Mouse (Mus musculus) liver, postnatal 0 days (tissue): ENCODE results near the gene Pde4b. TPM values are rescaled to one million over a fixed set of nuclear protein-coding genes. Genes with fewer than 3 reads are reported as not detected.

Source experiments
- ATAC-seq: fragments of 200-750 bp; cut with Nextera tagmentation; 2 replicates; pipeline ENCODE4 v1.8.0; 2017; ENCODE audit warnings: mild to moderate bottlenecking, moderate library complexity
- DNase-seq: peaks from one replicate; pipeline ENCODE4 v3.0.0-alpha.2; 2016
- H3K27ac ChIP-seq: fragments of 300-500 bp; sonication (generic); 2 replicates; pipeline ENCODE4 v1.5.1; 2014; ENCODE audit warnings: antibody characterized with exemption, moderate library complexity, mild to moderate bottlenecking, low read depth
- H3K27me3 ChIP-seq: fragments of 300-500 bp; sonication (generic); 2 replicates; pipeline ENCODE4 v1.6.1; 2014; ENCODE audit warnings: low read length, control low read depth, mixed read lengths; ENCODE audit not compliant: insufficient read depth
- H3K36me3 ChIP-seq: fragments of 300-500 bp; sonication (generic); replicated peaks from 2 replicates; pipeline ENCODE4 v1.6.1; 2014; ENCODE audit warnings: mild to moderate bottlenecking, control low read depth, low read length, moderate library complexity, mixed read lengths; ENCODE audit not compliant: insufficient read depth
- H3K4me1 ChIP-seq: fragments of 300-500 bp; sonication (generic); 2 replicates; pipeline ENCODE4 v1.6.1; 2014; ENCODE audit warnings: antibody characterized with exemption, mild to moderate bottlenecking, control low read depth; ENCODE audit not compliant: insufficient read depth
- H3K4me2 ChIP-seq: fragments of 300-500 bp; sonication (generic); 2 replicates; pipeline ENCODE4 v1.6.1; 2014; ENCODE audit warnings: low read depth, mild to moderate bottlenecking, low read length, moderate library complexity, mixed read lengths
- H3K4me3 ChIP-seq: fragments of 300-500 bp; sonication (generic); 2 replicates; pipeline ENCODE4 v1.5.1; 2014; ENCODE audit warnings: low read depth, low read length
- H3K9ac ChIP-seq: fragments of 300-500 bp; sonication (generic); replicated peaks from 2 replicates; pipeline ENCODE4 v1.6.1; 2014; ENCODE audit warnings: mild to moderate bottlenecking, moderate library complexity
- H3K9me3 ChIP-seq: fragments of 300-500 bp; sonication (generic); 2 replicates; pipeline ENCODE4 v1.6.1; 2016; ENCODE audit warnings: mild to moderate bottlenecking, control low read depth, low read length, mixed read lengths
- CTCF ChIP-seq: sonication (generic); IDR thresholded peaks from 2 replicates; pipeline ENCODE4 v1.5.1; 2016; ENCODE audit warnings: antibody characterized with exemption, low read depth
- EP300 ChIP-seq: IDR thresholded peaks from 2 replicates; pipeline ENCODE4 v1.6.1; 2016; ENCODE audit warnings: antibody characterized with exemption, low read depth, mild to moderate bottlenecking
- WGBS: fragments of 180-500 bp; shearing (Covaris S2); extraction: QIAGEN DNeasy Blood & Tissue Kit; methylation state at CpG from one replicate; pipeline ENCODE4 v1.1.7; 2014; ENCODE audit not compliant: insufficient replicate concordance; 5-methylcytosine and 5-hydroxymethylcytosine counted together
- polyA plus RNA-seq: library from polyadenylated mRNA; unstranded; fragments of >200 nt; fragmentation: Nextera tagmentation; extraction: Ambion mirVana; gene quantifications from 2 replicates; pipeline ENCODE4 v1.2.1, GENCODE M21; 2015

Gene Pde4b
- polyA plus RNA-seq, 1 experiment from 2014 or later: 3.7 TPM

DNA sequence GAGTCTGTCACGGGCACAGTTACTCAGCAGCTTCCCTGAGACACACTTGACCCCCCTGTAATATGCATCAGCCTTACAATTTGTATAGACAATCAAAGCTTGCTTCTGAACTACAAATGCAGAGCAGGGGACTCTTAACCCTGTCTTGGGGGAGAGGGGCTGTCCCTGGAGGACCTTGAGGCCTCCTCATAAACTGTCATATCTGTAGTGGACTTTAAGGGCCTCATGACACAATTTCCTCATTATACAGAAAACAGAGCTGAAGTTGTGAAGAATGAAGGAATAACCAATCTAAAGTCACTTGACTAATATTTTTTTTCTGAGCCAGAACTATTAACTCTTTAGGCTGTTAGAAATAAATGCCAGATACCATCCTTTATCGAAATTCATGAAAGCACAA is 505.2 kb downstream of the Pde4b start:
- Histone ChIP-seq H3K27me3 (no peaks in the 10 kb centered on the region), H3K27ac (no peak overlapping the region), H3K36me3 (peaks cover 42% of the 10 kb centered on the region), H3K4me2 (no peak overlapping the region), H3K4me1 (peaks cover 13% of the 10 kb centered on the region), H3K9me3 (no peaks in the 10 kb centered on the region), H3K9ac (no peak overlapping the region), H3K4me3 (no peak overlapping the region)
- ATAC-seq (no peak), DNase-seq (peak; percentile 4)
- WGBS: 77% methylated on average over 2 of the region's 2 CpGs
- no peak for TF ChIP-seq CTCF
- TF ChIP-seq EP300: no peak

DNA sequence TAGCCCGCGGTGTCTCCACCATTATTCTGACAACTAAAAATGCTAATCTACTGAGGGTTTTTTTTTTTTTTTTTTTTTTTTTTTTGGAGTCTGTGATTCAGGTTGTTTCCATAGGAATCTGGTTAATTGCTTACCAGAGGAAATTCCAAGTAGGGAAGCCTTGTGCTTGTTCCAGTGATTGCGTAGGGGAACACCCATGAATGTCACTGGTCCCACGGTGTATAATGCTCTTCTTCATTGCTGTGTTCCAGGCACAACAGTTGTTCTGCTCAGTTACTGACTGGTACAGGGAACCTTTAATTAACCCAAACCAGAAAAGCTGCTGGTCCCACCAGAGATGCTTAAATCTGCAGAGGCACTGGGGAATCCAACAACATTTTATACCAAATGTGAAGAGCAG is 506.3 kb downstream of the Pde4b start:
- DNase-seq: peak; percentile 2
- Histone ChIP-seq H3K4me1 (0 out of 2 replicates have a peak, but pooled peaks cover 4% of the 10 kb centered on the region), H3K36me3 (peaks cover 52% of the 10 kb centered on the region), H3K9me3 (no peaks in the 10 kb centered on the region), H3K9ac (no peak overlapping the region), H3K4me3 (no peak overlapping the region), H3K4me2 (no peak overlapping the region), H3K27me3 (no peaks in the 10 kb centered on the region), H3K27ac (no peak overlapping the region)
- 87% methylated on average over 4 of the region's 4 CpGs for WGBS
- ATAC-seq: no peak
- TF ChIP-seq CTCF: no peak
- no peak for TF ChIP-seq EP300

DNA sequence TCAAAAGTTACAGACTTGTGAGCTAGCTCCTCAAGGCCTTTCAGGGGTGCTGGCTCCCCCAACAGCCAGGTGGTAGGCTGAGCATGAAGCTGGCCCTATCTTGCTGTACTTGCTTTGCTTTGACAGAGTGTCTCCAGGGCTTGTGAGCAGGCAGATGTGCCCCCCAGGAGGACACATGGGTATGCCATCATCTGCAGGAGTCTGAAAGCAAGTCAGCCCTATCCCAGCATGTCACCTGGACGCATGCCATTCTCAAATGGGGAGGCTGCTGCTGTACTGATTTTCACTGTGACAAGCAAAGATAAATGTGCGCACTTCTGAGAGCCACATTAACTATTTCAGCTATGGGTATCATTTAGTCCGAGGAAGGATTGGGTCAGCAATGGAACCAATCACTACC is 507.2 kb downstream of the Pde4b start:
- 81% methylated on average over 3 of the region's 3 CpGs for WGBS
- Histone ChIP-seq H3K9ac (no peak overlapping the region), H3K27ac (no peak overlapping the region), H3K27me3 (no peaks in the 10 kb centered on the region), H3K4me3 (no peak overlapping the region), H3K4me1 (no peaks in the 10 kb centered on the region), H3K9me3 (no peaks in the 10 kb centered on the region), H3K4me2 (no peak overlapping the region), H3K36me3 (peaks cover 60% of the 10 kb centered on the region)
- ATAC-seq (no peak), DNase-seq (no peak)
- TF ChIP-seq CTCF: no peak
- no peak for TF ChIP-seq EP300

DNA sequence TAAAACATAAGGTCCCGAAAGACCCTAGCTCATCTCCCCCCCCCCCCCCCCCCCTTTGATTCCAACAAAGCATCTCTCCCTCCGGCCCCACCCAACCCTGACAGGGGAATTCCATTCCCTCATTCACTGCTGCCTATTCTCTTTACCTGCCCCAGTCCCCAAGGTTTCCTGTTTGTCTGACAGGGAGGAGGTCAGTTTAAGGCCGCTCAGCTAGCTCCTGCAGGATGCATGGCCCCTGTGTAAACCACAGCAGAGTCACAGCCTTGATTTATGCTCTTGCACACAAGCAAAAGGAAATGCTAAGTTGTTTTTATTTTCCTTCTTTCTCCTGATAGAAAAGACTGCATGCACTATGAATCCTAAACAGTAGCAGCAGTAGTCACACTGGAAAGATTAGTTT is 516.6 kb downstream of the Pde4b start:
- peaks cover 2% of the 10 kb centered on the region; the same call in 1 of the 2 replicates for H3K4me1 ChIP-seq
- DNase-seq (no peak), ATAC-seq (no peak)
- no peak overlapping the region for H3K9ac ChIP-seq
- H3K27ac ChIP-seq: no peak overlapping the region
- H3K4me3 ChIP-seq: no peak overlapping the region
- TF ChIP-seq CTCF: no peak
- TF ChIP-seq EP300: no peak
- H3K9me3 ChIP-seq: no peaks in the 10 kb centered on the region
- peaks cover 56% of the 10 kb centered on the region for H3K36me3 ChIP-seq
- WGBS: 62% methylated on average over 3 of the region's 3 CpGs
- no peak overlapping the region for H3K4me2 ChIP-seq
- no peaks in the 10 kb centered on the region for H3K27me3 ChIP-seq

DNA sequence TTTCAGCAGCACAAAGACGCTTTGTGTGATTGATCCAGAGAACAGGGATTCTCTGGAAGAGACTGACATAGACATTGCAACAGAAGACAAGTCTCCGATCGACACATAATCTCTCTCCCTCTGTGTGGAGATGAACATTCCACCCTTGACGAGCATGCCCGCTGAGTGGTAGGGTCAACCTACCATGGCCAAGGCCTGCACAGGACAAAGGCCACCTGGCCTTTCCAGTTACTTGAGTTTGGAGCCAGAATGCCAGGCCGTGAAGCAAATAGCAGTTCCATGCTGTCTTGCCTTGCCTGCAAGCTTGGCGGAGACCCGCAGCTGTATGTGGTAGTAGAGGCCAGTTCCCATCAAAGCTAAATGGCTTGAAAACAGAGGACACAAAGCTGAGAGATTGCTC is 517.9 kb downstream of the Pde4b start:
- peaks cover 2% of the 10 kb centered on the region; the same call in 1 of the 2 replicates for H3K4me1 ChIP-seq
- ATAC-seq (no peak), DNase-seq (no peak)
- no peak for TF ChIP-seq CTCF
- TF ChIP-seq EP300: no peak
- H3K4me2 ChIP-seq: no peak overlapping the region
- no peak overlapping the region for H3K4me3 ChIP-seq
- WGBS: 84% methylated on average over 8 of the region's 8 CpGs
- H3K36me3 ChIP-seq: peaks cover 44% of the 10 kb centered on the region
- no peak overlapping the region for H3K9ac ChIP-seq
- H3K9me3 ChIP-seq: no peaks in the 10 kb centered on the region
- no peaks in the 10 kb centered on the region for H3K27me3 ChIP-seq
- H3K27ac ChIP-seq: no peak overlapping the region

DNA sequence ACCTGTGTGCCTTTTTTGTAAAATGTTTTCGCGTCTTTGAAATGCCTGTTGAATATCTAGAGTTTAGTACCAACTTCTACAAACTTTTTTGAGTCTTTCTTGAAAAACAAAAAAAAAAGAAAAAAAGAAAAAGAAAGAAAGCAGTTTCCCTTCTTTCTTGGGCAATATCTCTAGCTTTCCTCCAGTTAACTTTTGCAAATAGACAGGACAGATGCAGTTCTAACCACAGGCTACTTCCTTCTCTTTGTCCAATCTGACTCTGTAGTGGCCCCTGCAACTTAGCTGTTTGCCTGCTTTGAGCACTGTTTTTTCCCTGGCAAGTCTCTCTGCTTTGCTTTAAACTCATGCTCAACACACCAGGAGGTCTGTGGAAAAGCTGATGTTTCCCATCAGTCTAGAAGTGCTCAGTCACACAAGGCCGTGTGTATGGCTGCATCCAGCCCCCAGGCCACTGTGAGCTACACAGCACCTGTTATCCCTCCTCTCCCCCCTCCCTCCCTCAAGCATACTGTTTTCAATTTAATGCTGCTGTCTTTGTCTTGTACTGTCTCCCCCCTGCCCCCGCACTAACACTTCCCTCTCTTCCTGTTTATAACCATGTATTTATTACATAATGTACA is 518.5 kb downstream of the Pde4b start:
- H3K4me2 ChIP-seq: no peak overlapping the region

More for the DNA sequence above, 518.5 kb downstream of the Pde4b start:
- Histone ChIP-seq H3K36me3 (peaks cover 39% of the 10 kb centered on the region), H3K27ac (no peak overlapping the region), H3K9me3 (no peaks in the 10 kb centered on the region), H3K27me3 (no peaks in the 10 kb centered on the region), H3K9ac (no peak overlapping the region), H3K4me3 (no peak overlapping the region), H3K4me1 (peaks cover 2% of the 10 kb centered on the region; the same call in 1 of the 2 replicates)
- no peak for ATAC-seq
- TF ChIP-seq CTCF (no peak), EP300 (no peak)
- WGBS: 73% methylated on average over 4 of the region's 4 CpGs
- no peak for DNase-seq
